Mouse (Mus musculus) WW6 (cell line): ENCODE data around the gene Mis18a.
A peak's percentile ranks its signal among the peaks of the same experiment; 100 is the strongest.

Experiments
- DNase-seq: peaks from one replicate; pipeline ENCODE4 v3.0.0-alpha.2; 2013; ENCODE audit warnings: low read depth, low spot score

Mis18a gene

DNA sequence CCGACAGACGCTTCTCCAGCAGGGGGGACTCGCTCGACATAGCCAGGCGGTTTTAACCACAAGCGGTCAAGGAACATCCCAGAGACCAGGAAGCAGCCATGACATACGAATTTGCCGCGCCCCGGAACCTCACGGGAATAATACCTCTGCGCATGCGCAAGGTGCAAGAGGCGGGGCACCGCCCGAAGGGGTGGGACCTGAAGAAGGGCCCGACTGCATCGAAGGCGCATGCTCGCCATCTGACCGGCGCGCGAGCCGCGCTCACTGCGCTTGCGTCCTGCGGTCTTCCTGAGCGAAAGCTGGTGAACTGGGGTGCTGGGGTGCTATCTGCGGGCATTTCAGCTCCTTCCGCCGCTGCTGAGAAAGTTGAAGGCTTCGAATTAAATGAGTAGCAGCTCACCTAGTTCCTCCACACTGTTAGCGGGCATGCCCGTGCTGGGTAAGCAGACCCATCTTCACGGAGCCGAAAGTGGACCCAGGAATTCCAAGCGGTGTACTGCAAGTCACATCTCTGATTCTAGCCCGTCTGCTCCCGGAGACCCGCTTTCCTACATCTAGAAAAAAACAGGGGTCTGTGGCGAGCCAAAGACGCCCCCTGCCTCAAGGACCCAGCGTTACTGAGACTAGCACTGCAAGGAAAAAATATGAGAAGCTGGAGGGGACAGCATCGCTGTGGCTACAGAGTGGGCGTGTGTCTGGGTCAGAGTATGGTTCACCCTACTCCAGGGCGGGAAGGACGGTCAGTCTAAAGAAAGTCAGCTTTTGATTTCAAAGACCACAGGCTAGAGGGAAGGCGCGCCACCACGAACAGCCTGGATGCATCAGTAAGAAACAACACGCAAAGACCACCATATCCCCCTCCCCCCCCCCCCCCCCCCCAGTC lies at the start of gene Mis18a:
Mis18a (minus strand) TSS at position 172 of the 883 bp plus-strand sequence.
- DNase-seq, result peak; percentile 93

- no peak for DNase-seq
These were observed 48.8 kb upstream of the Mis18a start for GRCm38 (mm10) chr16:90775946-90776520.

DNA sequence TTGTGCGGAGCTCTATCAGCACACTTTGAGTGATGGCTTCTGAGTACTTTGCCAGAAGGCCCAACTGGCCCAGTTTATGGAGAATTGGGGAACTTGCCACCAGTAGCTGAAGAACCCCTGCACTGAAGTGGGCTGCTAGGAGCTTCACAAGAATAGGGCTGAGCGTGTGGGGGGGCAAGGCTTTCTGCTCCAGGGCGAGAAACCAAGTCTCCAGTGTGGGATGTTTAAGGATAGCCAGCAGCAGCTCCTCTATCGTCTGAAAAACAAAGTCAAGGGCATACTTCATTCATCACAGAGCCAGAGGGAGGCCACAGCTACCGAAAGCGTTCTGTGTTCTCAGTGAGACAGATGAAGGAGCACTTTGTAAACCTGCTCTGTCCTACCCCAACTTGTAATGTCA lies 47.4 kb upstream of the Mis18a start:
- no peak for DNase-seq

- DNase-seq, result no peak
These were observed 47.0 kb upstream of the Mis18a start for GRCm38 (mm10) chr16:90774216-90774615.

GRCm38 (mm10) chr16:90766919-90767454 lies 39.8 kb upstream of the Mis18a start:
- DNase-seq, result no peak

DNA sequence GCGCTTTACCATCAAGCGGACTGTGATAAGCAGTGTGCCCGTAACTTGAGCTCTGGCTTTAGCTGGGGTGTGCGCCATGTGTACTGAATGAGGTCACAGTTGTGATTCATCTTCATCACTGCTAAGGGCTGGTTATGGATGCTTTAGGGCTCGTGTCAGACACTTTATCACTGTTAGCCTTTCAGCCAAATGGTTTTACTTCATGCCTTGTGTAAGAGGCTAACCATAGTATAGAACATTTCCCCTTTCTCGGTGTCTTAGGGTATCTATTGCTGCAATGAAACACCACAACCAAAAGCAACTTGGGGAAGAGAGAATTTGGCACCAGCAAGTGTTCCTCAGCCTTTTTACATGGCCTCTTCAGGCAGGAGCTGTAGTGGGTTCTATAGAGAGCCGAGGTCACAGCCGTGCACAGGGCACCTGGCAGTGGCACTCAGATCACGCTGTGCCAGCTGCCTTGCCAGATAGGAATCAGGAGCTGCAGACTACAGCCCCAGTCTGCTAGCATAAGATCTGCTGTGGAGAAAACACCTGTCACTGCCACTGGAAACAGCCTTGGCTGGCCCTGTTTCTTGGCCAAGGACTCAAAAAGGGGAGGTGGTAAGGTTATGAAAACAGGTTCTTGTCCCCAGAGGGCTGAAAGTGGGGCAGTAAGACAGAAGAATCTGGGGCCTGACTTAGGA lies 38.1 kb upstream of the Mis18a start:
- no peak for DNase-seq

GRCm38 (mm10) chr16:90760515-90760914 lies 33.3 kb upstream of the Mis18a start:
- no peak for DNase-seq

DNA sequence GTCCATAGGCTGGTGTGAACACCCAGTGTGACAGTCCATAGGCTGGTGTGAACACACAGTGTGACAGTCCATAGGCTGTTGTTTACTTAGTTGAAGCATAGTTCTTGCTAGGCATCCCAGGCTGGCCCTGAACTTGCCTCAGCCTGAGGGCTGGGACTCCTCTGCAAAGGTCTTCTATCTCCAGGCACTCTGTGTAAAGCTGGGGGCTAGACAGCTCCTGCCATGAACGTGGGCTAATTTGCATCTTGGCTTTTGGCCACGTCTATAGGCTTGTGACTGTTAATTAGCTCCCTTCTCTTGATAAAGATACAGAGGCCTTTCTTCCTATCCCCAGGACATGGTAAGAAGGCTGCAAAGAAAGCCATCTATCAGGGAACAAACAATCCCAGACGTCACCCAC lies 32.1 kb upstream of the Mis18a start:
- no peak for DNase-seq

- no peak for DNase-seq
These were observed 26.3 kb upstream of the Mis18a start for GRCm38 (mm10) chr16:90753386-90753941.

DNA sequence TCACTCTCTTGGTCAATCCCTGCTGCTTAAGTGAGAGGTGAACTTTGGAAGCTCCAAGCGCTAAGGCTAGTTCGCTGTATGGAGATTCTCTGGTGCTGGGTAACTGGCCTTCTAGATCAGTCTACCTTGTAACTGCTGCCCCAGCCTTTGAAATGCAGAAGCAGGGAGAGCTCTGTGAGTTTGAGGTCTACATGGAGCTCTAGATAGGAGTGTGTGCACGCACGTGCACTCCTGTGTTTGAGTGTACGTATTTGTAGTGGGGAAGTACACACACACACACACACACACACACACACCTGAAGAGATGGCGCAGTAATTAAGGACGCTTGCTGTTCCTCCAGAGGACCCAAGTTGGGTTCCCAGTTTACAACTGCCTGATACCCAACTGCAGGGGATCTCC lies 21.0 kb upstream of the Mis18a start:
- no peak for DNase-seq

GRCm38 (mm10) chr16:90747143-90747542 lies 19.9 kb upstream of the Mis18a start:
- no peak for DNase-seq

DNA sequence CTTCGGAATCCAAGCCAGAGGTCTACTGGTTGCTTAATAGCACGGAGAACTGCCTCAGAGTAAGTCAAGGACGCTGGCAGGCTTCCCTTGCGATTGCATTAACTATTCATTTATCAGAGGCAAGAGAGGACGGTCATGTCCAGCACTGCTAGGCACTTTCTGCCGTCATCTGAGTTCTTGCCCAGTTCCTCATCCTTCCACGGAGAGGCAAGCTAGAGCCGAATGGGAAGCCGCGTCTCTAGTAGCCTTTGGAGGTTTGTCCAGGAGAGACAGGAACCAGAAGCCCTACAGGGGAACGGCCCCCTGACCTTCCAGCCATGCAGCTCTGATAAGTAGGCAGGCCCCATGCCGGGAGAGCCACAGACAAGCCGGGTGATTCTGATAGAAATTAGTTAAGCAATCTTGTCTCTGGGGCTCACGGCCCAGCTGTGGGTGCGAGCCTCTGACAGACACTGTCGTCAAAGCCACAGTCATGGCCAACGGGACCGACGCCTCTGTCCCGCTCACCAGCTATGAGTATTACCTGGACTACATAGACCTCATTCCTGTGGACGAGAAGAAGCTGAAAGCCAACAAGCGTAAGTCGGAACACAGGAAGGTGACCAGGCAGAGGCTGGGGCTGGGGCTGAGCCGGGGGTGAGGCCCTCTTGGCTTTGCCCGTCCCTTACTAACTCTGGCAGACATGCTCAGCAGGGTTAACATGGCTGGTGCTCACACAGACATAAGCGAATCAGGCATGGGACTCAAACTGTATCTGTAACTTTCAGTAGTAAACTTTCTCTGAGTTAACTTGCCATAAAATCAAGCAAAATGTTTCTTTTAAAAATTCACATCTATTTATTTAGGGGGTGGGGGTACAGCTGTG lies 11.1 kb upstream of the Mis18a start, which contains the start of gene Mrap:
Mrap (plus strand) TSS at position 116 of the 865 bp plus-strand sequence.
- DNase-seq, result no peak

DNA sequence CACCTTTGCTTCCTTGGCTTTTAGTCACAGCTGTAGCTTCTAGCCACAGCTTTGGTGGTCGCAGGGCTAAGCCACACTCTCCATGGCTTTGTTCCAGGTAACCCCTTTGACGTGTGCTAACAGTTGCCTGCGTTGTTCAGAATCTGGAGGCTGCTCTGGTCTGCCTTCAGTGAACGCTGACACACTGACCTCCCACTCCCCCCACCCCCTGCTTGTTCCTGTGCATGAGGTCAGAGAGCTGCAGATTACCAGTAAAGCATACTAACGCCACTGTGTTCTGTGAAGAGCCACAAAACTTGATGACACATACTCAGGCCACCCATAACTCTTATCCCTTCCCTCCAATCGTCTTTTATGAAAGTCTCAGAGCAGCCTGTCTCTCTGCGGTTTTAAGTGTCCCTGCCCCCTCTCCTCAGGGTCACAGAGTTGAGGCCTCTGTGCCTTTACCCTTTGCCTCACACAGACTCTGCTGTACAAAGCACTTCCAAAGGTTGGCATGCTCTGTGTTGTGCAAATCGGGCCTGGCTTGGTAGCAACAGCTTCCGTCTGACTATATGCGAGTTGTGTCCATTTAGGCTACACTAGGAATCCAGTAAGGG lies 9.6 kb upstream of the Mis18a start:
- no peak for DNase-seq

GRCm38 (mm10) chr16:90735611-90736010 lies 8.4 kb upstream of the Mis18a start:
- DNase-seq, result no peak

- no peak for DNase-seq
These were observed 490 bp downstream of the Mis18a start for GRCm38 (mm10) chr16:90726600-90727227.

- no peak for DNase-seq
These were observed 3.2 kb downstream of the Mis18a start for GRCm38 (mm10) chr16:90724051-90724450.

DNA sequence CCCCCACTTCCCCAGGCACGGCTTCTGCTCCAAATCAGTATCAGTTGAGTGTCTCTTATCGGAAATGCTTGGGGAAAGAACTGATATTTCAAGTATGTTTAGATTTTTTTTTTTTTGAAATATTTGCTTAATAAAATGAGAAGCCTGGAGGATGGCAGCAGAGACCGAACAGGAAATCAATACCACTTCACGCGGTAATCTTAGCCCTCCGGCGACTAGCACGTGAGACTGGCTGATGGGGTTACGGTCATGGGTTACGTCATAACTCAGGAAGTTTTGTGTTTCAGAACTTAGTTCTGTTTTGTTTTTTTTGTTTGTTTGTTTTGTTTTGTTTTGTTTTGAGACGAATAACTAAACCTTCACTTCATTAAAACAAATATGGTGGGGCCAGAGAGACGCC lies 16.9 kb downstream of the Mis18a start:
- no peak for DNase-seq

DNA sequence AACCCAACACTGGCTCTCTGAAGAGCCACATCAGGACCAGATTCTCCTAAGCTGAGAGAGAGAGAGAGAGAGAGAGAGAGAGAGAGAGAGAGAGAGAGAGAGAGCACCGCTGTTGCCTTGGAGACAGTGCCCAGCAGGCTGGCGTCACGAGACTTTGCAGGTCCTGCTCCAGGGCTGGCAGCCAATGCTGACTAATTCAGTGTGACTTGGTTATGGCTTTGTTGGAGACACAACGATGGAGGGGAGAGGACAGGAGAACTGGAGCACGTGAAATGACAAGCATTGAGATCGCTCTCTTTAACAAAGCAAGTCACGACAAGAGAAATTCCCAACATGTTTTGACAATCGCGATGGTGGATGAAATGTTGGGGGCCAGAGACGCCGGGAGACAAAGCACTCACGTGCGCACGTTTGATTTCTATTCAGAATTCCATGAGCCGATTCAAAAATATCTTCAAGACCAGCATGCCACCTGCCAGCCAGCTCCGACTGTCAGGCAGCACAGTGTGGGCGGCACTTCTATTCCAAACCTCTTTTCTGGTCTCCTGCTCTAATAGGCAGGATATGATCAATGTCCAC lies 17.4 kb downstream of the Mis18a start:
- no peak for DNase-seq

- no peak for DNase-seq
These were observed 20.9 kb downstream of the Mis18a start for GRCm38 (mm10) chr16:90706279-90706678.
